Mouse (Mus musculus) embryonic facial prominence, embryonic 15.5 days (tissue): ENCODE results near the gene Slc35f4. TPM values are rescaled to one million over a fixed set of nuclear protein-coding genes. Genes with fewer than 3 reads are reported as not detected.

Experiments used
- ATAC-seq: fragments of 200-750 bp; cut with Nextera tagmentation; 2 replicates; pipeline ENCODE4 v1.8.0; 2017; ENCODE audit warnings: low read depth, moderate TSS enrichment; ENCODE audit not compliant: insufficient number of reproducible peaks, low FRiP score, low TSS enrichment
- H3K27ac ChIP-seq: fragments of 300-500 bp; sonication (generic); replicated peaks from 2 replicates; pipeline ENCODE4 v1.5.1; 2015; ENCODE audit warnings: mild to moderate bottlenecking, inconsistent platforms
- H3K27me3 ChIP-seq: fragments of 300-500 bp; sonication (generic); 2 replicates; pipeline ENCODE4 v1.6.1; 2015; ENCODE audit warnings: inconsistent platforms
- H3K36me3 ChIP-seq: fragments of 300-500 bp; sonication (generic); 2 replicates; pipeline ENCODE4 v1.6.1; 2015; ENCODE audit warnings: mild to moderate bottlenecking, inconsistent platforms
- H3K4me1 ChIP-seq: fragments of 300-500 bp; sonication (generic); 2 replicates; pipeline ENCODE4 v1.6.1; 2015; ENCODE audit warnings: inconsistent platforms
- H3K4me2 ChIP-seq: fragments of 300-500 bp; sonication (generic); replicated peaks from 2 replicates; pipeline ENCODE4 v1.6.1; 2015; ENCODE audit warnings: mild to moderate bottlenecking, inconsistent platforms
- H3K4me3 ChIP-seq: fragments of 300-500 bp; sonication (generic); replicated peaks from 2 replicates; pipeline ENCODE4 v1.5.1; 2015; ENCODE audit warnings: mild to moderate bottlenecking, inconsistent platforms
- H3K9ac ChIP-seq: fragments of 300-500 bp; sonication (generic); 2 replicates; pipeline ENCODE4 v1.6.1; 2015; ENCODE audit warnings: inconsistent platforms
- H3K9me3 ChIP-seq: fragments of 300-500 bp; sonication (generic); replicated peaks from 2 replicates; pipeline ENCODE4 v1.6.1; 2016; ENCODE audit warnings: inconsistent platforms
- WGBS: fragments of 180-500 bp; shearing (Covaris S2); methylation state at CpG from one replicate; pipeline ENCODE4 v1.1.7; 2015; 5-methylcytosine and 5-hydroxymethylcytosine counted together
- polyA plus RNA-seq: library from polyadenylated mRNA; unstranded; fragments of >200 nt; fragmentation: Nextera tagmentation; extraction: Ambion mirVana; gene quantifications from 2 replicates; pipeline ENCODE4 v1.2.1, GENCODE M21; 2015

Gene Slc35f4
- not detected in 2 replicates for polyA plus RNA-seq

GRCm38 (mm10) chr14:49525931-49526291, at the start of gene Slc35f4:
Slc35f4 (minus strand) TSS chr14:49526046.
- no peaks in the 10 kb centered on the region for H3K36me3 ChIP-seq
- peak within 1 kb of the TSS; percentile 23 for H3K4me3 ChIP-seq
- H3K4me1 ChIP-seq: peaks cover 6% of the 10 kb centered on the region
- 7% methylated on average over 6 of the region's 6 CpGs for WGBS
- H3K9me3 ChIP-seq: no peaks in the 10 kb centered on the region
- peak within 1 kb of the TSS; percentile 42 for H3K4me2 ChIP-seq
- ATAC-seq: no peak
- H3K9ac ChIP-seq: no peak within 1 kb of the TSS
- no peak within 1 kb of the TSS for H3K27ac ChIP-seq
- peaks cover 12% of the 10 kb centered on the region for H3K27me3 ChIP-seq

- Histone ChIP-seq H3K4me1 (no peaks in the 10 kb centered on the region), H3K27ac (no peak overlapping the region), H3K36me3 (no peaks in the 10 kb centered on the region), H3K27me3 (no peaks in the 10 kb centered on the region), H3K9me3 (no peaks in the 10 kb centered on the region), H3K9ac (no peak overlapping the region), H3K4me2 (no peak overlapping the region), H3K4me3 (no peak overlapping the region)
- ATAC-seq: no peak
Measured at GRCm38 (mm10) chr14:49568369-49568768, 42.5 kb upstream of the Slc35f4 start.

GRCm38 (mm10) chr14:49560706-49561105, 34.9 kb upstream of the Slc35f4 start:
- Histone ChIP-seq H3K9me3 (no peaks in the 10 kb centered on the region), H3K4me1 (no peaks in the 10 kb centered on the region), H3K27ac (no peak overlapping the region), H3K36me3 (no peaks in the 10 kb centered on the region), H3K9ac (no peak overlapping the region), H3K27me3 (no peaks in the 10 kb centered on the region), H3K4me3 (no peak overlapping the region), H3K4me2 (no peak overlapping the region)
- no peak for ATAC-seq
- WGBS: 66% methylated on average over 2 of the region's 2 CpGs

DNA sequence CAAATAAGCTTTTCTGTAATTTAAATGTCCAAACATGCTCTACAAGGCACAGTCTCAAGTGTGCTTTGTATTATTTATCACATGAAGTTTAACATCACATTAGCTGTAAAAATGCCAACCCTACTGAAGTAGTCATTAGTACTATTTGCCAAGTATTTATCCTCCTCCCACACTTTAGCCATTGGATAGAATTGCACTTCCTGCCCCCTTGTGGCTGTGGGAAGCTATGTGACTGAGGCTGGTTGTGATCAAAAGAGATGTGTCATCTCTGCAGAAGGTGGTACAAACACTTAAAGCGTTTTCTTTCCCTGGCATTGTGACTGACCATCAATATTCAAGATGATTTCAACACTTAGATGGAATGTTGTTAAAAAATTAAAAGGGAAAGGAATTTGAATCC, 14.3 kb upstream of the Slc35f4 start:
- no peak overlapping the region for H3K27ac ChIP-seq
- no peak overlapping the region for H3K4me3 ChIP-seq
- no peaks in the 10 kb centered on the region for H3K36me3 ChIP-seq
- H3K27me3 ChIP-seq: no peaks in the 10 kb centered on the region
- H3K4me2 ChIP-seq: no peak overlapping the region
- no peaks in the 10 kb centered on the region for H3K9me3 ChIP-seq
- no peaks in the 10 kb centered on the region for H3K4me1 ChIP-seq
- no peak overlapping the region for H3K9ac ChIP-seq
- 38% methylated on average over 1 of the region's 1 CpGs for WGBS
- no peak for ATAC-seq

DNA sequence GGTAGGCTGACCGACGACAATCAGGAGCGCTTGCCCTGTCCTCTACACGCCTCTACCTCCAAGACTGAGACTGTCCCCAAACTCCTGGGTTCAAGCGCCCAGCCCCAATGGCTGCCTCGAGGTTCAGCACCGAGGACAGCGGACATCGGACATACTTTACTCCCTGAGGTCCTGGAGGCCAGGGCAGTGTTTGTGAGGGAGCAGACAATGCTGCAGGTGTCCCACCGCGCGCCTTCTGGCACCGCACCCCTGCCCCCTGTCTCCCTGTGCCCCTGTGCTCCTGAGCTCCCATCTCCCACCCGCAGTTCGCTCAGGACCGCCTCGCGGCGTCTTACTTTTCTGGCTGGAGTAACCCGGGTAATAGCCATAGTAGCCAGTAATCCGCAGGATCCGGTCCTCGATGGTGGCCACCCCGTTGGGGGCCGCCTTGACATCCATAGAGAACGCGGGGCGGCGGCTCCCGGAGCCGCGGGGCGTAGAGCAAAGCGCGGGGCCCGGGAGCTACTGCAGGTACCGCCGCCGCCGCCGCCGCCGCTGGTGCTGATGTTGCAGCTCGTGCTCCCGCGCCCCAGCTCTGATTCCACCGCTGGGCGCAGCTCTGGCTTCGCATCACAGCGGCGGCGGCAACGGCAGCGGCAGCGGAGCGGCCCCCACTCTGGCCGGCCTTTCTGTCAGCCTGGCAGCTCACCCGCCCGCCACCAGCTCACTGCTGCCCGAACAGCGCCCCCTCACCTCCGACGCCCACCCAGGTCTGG, 493 bp downstream of the Slc35f4 start:
- H3K9me3 ChIP-seq: no peaks in the 10 kb centered on the region
- peaks cover 6% of the 10 kb centered on the region for H3K4me1 ChIP-seq
- peak overlapping the region; percentile 23 for H3K4me3 ChIP-seq
- WGBS: under 1% methylated on average over 63 of the region's 63 CpGs
- no peak overlapping the region for H3K27ac ChIP-seq
- peaks cover 12% of the 10 kb centered on the region for H3K27me3 ChIP-seq
- no peaks in the 10 kb centered on the region for H3K36me3 ChIP-seq
- ATAC-seq: peak; percentile 69
- peak overlapping the region; percentile 42 for H3K4me2 ChIP-seq
- H3K9ac ChIP-seq: no peak overlapping the region

DNA sequence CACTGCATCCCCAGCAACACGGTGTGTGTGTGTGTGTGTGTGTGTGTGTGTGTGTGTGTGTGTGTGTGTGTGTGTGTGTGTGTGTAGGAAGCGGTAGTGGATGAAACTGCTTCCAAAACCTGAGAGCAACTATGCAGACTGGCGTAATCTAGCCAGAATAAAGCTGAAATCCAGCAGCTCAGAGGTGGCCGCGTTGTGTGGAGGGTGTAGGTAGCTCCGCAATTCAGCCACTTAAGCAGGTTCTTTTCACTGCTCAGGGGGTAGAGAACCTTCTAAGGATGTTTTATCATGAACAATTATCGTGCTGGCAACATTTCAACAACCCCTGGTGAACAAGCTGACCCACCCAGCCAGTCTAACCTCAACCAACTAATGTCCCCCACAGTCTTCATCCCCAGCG, 1.2 kb downstream of the Slc35f4 start:
- Histone ChIP-seq H3K36me3 (no peaks in the 10 kb centered on the region), H3K27ac (no peak overlapping the region), H3K4me1 (peaks cover 6% of the 10 kb centered on the region), H3K4me2 (no peak overlapping the region), H3K9ac (no peak overlapping the region), H3K27me3 (peaks cover 12% of the 10 kb centered on the region), H3K4me3 (no peak overlapping the region), H3K9me3 (no peaks in the 10 kb centered on the region)
- 66% methylated on average over 8 of the region's 8 CpGs for WGBS
- no peak for ATAC-seq

GRCm38 (mm10) chr14:49515096-49515665, 10.7 kb downstream of the Slc35f4 start:
- Histone ChIP-seq H3K4me2 (no peak overlapping the region), H3K9me3 (no peaks in the 10 kb centered on the region), H3K36me3 (no peaks in the 10 kb centered on the region), H3K4me1 (no peaks in the 10 kb centered on the region), H3K27ac (no peak overlapping the region), H3K4me3 (no peak overlapping the region), H3K9ac (no peak overlapping the region), H3K27me3 (no peaks in the 10 kb centered on the region)
- WGBS: 58% methylated on average over 2 of the region's 2 CpGs
- no peak for ATAC-seq

DNA sequence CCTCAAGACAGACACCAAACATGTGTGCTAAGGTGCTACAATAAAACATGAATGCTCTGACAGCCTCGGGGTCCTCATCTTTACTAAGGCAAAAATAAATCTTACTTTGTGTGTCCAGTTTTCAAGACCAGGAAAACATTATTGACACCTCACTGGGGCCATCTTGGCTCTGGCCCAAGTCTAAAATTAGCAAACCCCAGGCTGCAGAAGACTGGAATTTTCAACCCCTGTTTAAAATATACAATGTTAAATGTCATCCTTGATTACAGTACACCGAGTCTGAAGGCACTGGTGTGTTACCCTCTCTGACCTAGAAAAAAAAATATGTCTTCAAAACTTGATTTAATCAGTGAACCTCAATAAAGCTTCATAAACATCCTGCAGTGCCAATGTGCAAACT, 11.7 kb downstream of the Slc35f4 start:
- Histone ChIP-seq H3K4me1 (no peaks in the 10 kb centered on the region), H3K36me3 (no peaks in the 10 kb centered on the region)
- WGBS: 57% methylated on average over 2 of the region's 2 CpGs

DNA sequence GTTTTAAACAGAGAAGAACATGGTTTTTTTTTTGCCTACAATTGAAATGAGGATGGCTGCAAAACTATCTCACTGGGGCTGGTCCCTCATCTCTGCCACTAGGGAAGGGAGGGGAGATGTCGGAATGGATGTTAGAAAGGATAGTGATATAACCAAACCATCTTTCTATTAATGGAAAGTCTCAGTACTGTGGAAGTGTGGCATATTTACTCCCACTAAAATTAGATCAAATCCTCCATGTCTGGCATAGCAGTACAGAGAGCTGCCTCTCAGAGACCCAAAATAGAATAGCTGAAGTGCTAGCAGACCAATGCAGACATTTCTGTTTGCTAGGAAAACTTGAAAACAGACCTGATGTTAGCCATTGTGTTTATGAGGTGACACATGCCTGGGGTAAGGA, 30.7 kb downstream of the Slc35f4 start:
- H3K27ac ChIP-seq: no peak overlapping the region
- ATAC-seq: no peak
- 86% methylated on average over 1 of the region's 1 CpGs for WGBS
- H3K9me3 ChIP-seq: no peaks in the 10 kb centered on the region
- no peaks in the 10 kb centered on the region for H3K36me3 ChIP-seq
- H3K27me3 ChIP-seq: no peaks in the 10 kb centered on the region
- H3K4me2 ChIP-seq: no peak overlapping the region
- no peak overlapping the region for H3K4me3 ChIP-seq
- no peak overlapping the region for H3K9ac ChIP-seq
- no peaks in the 10 kb centered on the region for H3K4me1 ChIP-seq

More for the DNA sequence above, 11.7 kb downstream of the Slc35f4 start:
- ATAC-seq: no peak
- Histone ChIP-seq H3K4me3 (no peak overlapping the region), H3K9me3 (no peaks in the 10 kb centered on the region), H3K9ac (no peak overlapping the region), H3K4me2 (no peak overlapping the region), H3K27ac (no peak overlapping the region), H3K27me3 (no peaks in the 10 kb centered on the region)

GRCm38 (mm10) chr14:49493793-49494192, 32.1 kb downstream of the Slc35f4 start:
- H3K27me3 ChIP-seq: no peaks in the 10 kb centered on the region
- H3K4me2 ChIP-seq: no peak overlapping the region
- no peak overlapping the region for H3K27ac ChIP-seq
- no peak overlapping the region for H3K4me3 ChIP-seq
- no peaks in the 10 kb centered on the region for H3K36me3 ChIP-seq
- H3K9ac ChIP-seq: no peak overlapping the region
- ATAC-seq: no peak
- no peaks in the 10 kb centered on the region for H3K4me1 ChIP-seq
- 58% methylated on average over 1 of the region's 1 CpGs for WGBS
- no peaks in the 10 kb centered on the region for H3K9me3 ChIP-seq

DNA sequence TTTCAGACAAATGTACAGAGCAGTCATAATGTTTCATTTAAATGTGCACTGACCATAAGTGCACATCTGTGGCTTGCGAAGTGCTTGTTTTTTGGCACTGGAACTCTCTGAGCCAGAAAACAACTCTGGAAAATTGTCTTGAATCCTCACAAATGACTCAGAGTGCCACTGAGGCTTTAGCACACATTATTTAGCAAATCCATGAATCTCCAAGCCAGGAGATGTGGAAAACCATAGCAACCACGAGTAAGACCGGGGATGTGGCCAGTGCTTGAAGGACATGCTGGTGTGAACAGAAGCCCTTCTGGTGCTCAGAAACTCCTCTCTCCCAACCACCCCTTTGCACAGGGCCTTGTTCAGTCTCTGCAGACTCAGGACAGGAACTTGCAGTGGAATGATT, 33.3 kb downstream of the Slc35f4 start:
- no peaks in the 10 kb centered on the region for H3K27me3 ChIP-seq
- WGBS: 69% methylated on average over 3 of the region's 3 CpGs

DNA sequence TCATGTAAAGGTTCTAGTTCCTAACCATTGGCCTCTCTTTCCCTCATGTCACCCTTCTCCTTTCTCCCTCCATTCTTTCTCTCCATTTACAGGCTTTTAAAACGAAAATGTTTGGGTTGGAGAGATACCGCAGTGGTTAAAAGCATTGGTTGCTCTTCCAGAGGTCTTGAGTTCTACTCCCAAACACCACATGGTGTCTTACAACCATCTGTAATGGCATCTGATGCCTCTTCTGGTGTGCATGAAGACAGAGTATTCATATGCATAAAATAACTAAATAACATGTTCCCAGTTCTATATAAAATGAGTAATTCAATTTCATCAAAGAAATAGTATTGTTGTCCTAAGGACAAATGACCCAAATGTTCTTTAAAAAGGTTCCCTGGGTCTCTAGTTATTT, 49.2 kb downstream of the Slc35f4 start:
- H3K27me3 ChIP-seq: no peaks in the 10 kb centered on the region
- 80% methylated on average over 2 of the region's 2 CpGs for WGBS
- no peaks in the 10 kb centered on the region for H3K9me3 ChIP-seq
- no peaks in the 10 kb centered on the region for H3K36me3 ChIP-seq
- no peak for ATAC-seq
- no peaks in the 10 kb centered on the region for H3K4me1 ChIP-seq
- H3K4me3 ChIP-seq: no peak overlapping the region
- no peak overlapping the region for H3K4me2 ChIP-seq
- no peak overlapping the region for H3K9ac ChIP-seq
- no peak overlapping the region for H3K27ac ChIP-seq

More for the DNA sequence above, 33.3 kb downstream of the Slc35f4 start:
- Histone ChIP-seq H3K27ac (no peak overlapping the region), H3K4me1 (no peaks in the 10 kb centered on the region), H3K4me3 (no peak overlapping the region), H3K9ac (no peak overlapping the region), H3K36me3 (no peaks in the 10 kb centered on the region), H3K4me2 (no peak overlapping the region), H3K9me3 (no peaks in the 10 kb centered on the region)
- no peak for ATAC-seq
